ENCODE assay signal across 10 mouse cellular contexts in the genomic region with DNA sequence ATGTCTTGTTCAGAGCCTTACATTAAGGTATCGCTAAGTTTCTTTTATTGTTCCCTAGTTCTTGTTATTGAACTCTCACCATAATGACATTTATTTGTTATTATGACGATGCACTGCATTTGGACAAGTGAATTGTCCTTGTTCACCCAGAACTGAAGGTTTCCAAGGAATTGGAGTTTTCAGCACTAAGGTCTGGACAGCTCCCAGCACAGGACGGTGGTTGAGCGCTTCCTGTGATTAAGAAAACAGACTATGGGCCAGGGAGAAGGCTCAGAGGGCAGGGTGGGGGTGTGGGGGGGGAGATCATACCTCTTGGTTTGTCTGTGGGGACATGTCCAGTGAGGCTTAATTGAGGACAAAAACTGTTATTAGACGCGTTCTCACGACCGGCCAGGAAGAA.
DNase-seq lines count a peak whose midpoint lies in the region; ATAC-seq lines count a peak whose summit lies in the region.
"Had no signal": no experiment of that assay in that cellular context is flagged by ENCODE, and none has a peak within 500 bp of the region (broad histone marks: within the 10 kb centered on the region; RNA-seq: fewer than 3 reads in every experiment).

No protein-coding gene starts in this region.

- WGBS in hindbrain, embryonic 14.5 days = 73% methylated on average over 8 of the region's 8 CpGs
- WGBS in hindbrain, embryonic 16.5 days = 73% methylated on average over 8 of the region's 8 CpGs
- 66% methylated on average over 8 of the region's 8 CpGs for WGBS in liver, embryonic 11.5 days
- 67% methylated on average over 8 of the region's 8 CpGs for WGBS in intestine, embryonic 16.5 days

- H3K9ac ChIP-seq in hindbrain, embryonic 14.5 days = no peak overlapping the region
- H3K9ac ChIP-seq in hindbrain, embryonic 16.5 days (ENCODE audit: low read depth, low read length) = no peak overlapping the region
- no peak overlapping the region for H3K9ac ChIP-seq in liver, embryonic 11.5 days (ENCODE audit: low read depth, low read length)
- H3K9ac ChIP-seq in intestine, embryonic 16.5 days (ENCODE audit: low read depth, low read length) = no peak overlapping the region

- peak; percentile 48 for DNase-seq in hindbrain, embryonic 14.5 days (ENCODE audit: low spot score)
- DNase-seq in ES-CJ7 (ENCODE audit: low read depth, low spot score) = peak; percentile 62
- peak; percentile 60 for DNase-seq in adrenal gland, postnatal 14 days
- peak; percentile 68 for DNase-seq in kidney, postnatal 10 days
- no peak for DNase-seq in left cerebral cortex, adult 8-10 months (ENCODE audit: low spot score in 2 of 2)
- no peak for DNase-seq in liver, embryonic 11.5 days (ENCODE audit: low spot score)

- H3K9me3 ChIP-seq in hindbrain, embryonic 14.5 days (ENCODE audit: control insufficient read depth, low read length) = no peaks in the 10 kb centered on the region
- no peaks in the 10 kb centered on the region for H3K9me3 ChIP-seq in hindbrain, embryonic 16.5 days (ENCODE audit: control insufficient read depth, low read length)
- no peaks in the 10 kb centered on the region for H3K9me3 ChIP-seq in liver, embryonic 11.5 days (ENCODE audit: control insufficient read depth, low read length)
- no peaks in the 10 kb centered on the region for H3K9me3 ChIP-seq in intestine, embryonic 16.5 days (ENCODE audit: control insufficient read depth, low read length)

- no peak overlapping the region for H3K4me2 ChIP-seq in hindbrain, embryonic 14.5 days (replicated peaks)
- H3K4me2 ChIP-seq in hindbrain, embryonic 16.5 days (ENCODE audit: low read length) = no peak overlapping the region
- no peak overlapping the region for H3K4me2 ChIP-seq in liver, embryonic 11.5 days
- no peak overlapping the region for H3K4me2 ChIP-seq in intestine, embryonic 16.5 days (ENCODE audit: low read depth, low read length)

- no peak overlapping the region for H3K4me3 ChIP-seq in hindbrain, embryonic 14.5 days (replicated peaks; ENCODE audit: low read length)
- H3K4me3 ChIP-seq in hindbrain, embryonic 16.5 days (ENCODE audit: low read length) = no peak overlapping the region
- no peak overlapping the region for H3K4me3 ChIP-seq in liver, embryonic 11.5 days (ENCODE audit: low read depth, low read length)
- H3K4me3 ChIP-seq in intestine, embryonic 16.5 days (ENCODE audit: low read length) = no peak overlapping the region
- H3K4me3 ChIP-seq: layer of hippocampus, adult 2 months had no signal

- no peaks in the 10 kb centered on the region for H3K27me3 ChIP-seq in hindbrain, embryonic 14.5 days (ENCODE audit: control insufficient read depth, insufficient read depth, low read length)
- no peaks in the 10 kb centered on the region for H3K27me3 ChIP-seq in hindbrain, embryonic 16.5 days (replicated peaks; ENCODE audit: control insufficient read depth, insufficient read depth, low read length)
- H3K27me3 ChIP-seq in liver, embryonic 11.5 days (replicated peaks; ENCODE audit: control insufficient read depth, insufficient read depth, low read length) = no peaks in the 10 kb centered on the region
- H3K27me3 ChIP-seq in intestine, embryonic 16.5 days (replicated peaks; ENCODE audit: control insufficient read depth, insufficient read depth, low read length) = no peaks in the 10 kb centered on the region

- ATAC-seq in hindbrain, embryonic 14.5 days (ENCODE audit: low FRiP score) = no peak
- ATAC-seq in hindbrain, embryonic 16.5 days = no peak
- ATAC-seq in liver, embryonic 11.5 days (replicated peaks; ENCODE audit: low FRiP score) = no peak
- ATAC-seq in intestine, embryonic 16.5 days = no peak

- H3K27ac ChIP-seq in hindbrain, embryonic 14.5 days = no peak overlapping the region
- no peak overlapping the region for H3K27ac ChIP-seq in hindbrain, embryonic 16.5 days (ENCODE audit: low read depth, low read length)
- H3K27ac ChIP-seq in liver, embryonic 11.5 days (ENCODE audit: low read depth, low read length) = no peak overlapping the region
- no peak overlapping the region for H3K27ac ChIP-seq in intestine, embryonic 16.5 days (ENCODE audit: low read length)
- H3K27ac ChIP-seq: layer of hippocampus, adult 2 months had no signal

- H3K36me3 ChIP-seq in hindbrain, embryonic 14.5 days (replicated peaks; ENCODE audit: control insufficient read depth, insufficient read depth) = no peaks in the 10 kb centered on the region
- no peaks in the 10 kb centered on the region for H3K36me3 ChIP-seq in hindbrain, embryonic 16.5 days (ENCODE audit: control insufficient read depth, insufficient read depth, low read length)
- no peaks in the 10 kb centered on the region for H3K36me3 ChIP-seq in liver, embryonic 11.5 days (ENCODE audit: control insufficient read depth, insufficient read depth, low read length)
- no peaks in the 10 kb centered on the region for H3K36me3 ChIP-seq in intestine, embryonic 16.5 days (ENCODE audit: control insufficient read depth, insufficient read depth, low read length)
- H3K36me3 ChIP-seq: G1E had no signal

- no peaks in the 10 kb centered on the region for H3K4me1 ChIP-seq in hindbrain, embryonic 14.5 days (replicated peaks; ENCODE audit: control insufficient read depth, insufficient read depth, low read length)
- no peaks in the 10 kb centered on the region for H3K4me1 ChIP-seq in hindbrain, embryonic 16.5 days (ENCODE audit: control insufficient read depth, insufficient read depth, low read depth, low read length)
- no peaks in the 10 kb centered on the region for H3K4me1 ChIP-seq in liver, embryonic 11.5 days (replicated peaks; ENCODE audit: control insufficient read depth, insufficient read depth, low read length)
- H3K4me1 ChIP-seq in intestine, embryonic 16.5 days (ENCODE audit: control insufficient read depth, insufficient read depth, low read length) = no peaks in the 10 kb centered on the region

Comparison
In these comparisons a context has a peak if more than half of its experiments do, and no peak if none do; other contexts are left out.
1. DNase-seq: peak in hindbrain, embryonic 14.5 days (single experiment), ES-CJ7 (single experiment), adrenal gland, postnatal 14 days (single experiment) and kidney, postnatal 10 days (single experiment); none in left cerebral cortex, adult 8-10 months (0 of 2) and liver, embryonic 11.5 days (single experiment).